Mouse (Mus musculus) left cerebral cortex, adult 9 months (tissue): ENCODE measurements around the gene 1500015O10Rik.

Source experiments
- DNase-seq, 2 experiments: peaks; one replicate each; pipeline ENCODE4 v3.0.0; 2022; ENCODE audit warnings: low spot score in 2 of 2

Gene 1500015O10Rik

GRCm38 (mm10) chr1:43774126-43774525 lies 43.7 kb downstream of the 1500015O10Rik start:
- no peak for DNase-seq

GRCm38 (mm10) chr1:43776106-43776505 lies 45.7 kb downstream of the 1500015O10Rik start:
- no peak for DNase-seq

GRCm38 (mm10) chr1:43781195-43781594 lies 50.8 kb downstream of the 1500015O10Rik start:
- no peak for DNase-seq

GRCm38 (mm10) chr1:43781672-43782071 lies 51.3 kb downstream of the 1500015O10Rik start:
- no peak for DNase-seq

- DNase-seq = peak in 1 of 2 experiments; percentile 44
These were observed 52.3 kb downstream of the 1500015O10Rik start for GRCm38 (mm10) chr1:43782680-43783079.

GRCm38 (mm10) chr1:43783186-43783585 lies 52.8 kb downstream of the 1500015O10Rik start:
- no peak for DNase-seq

- DNase-seq = no peak
These were observed 54.9 kb downstream of the 1500015O10Rik start for GRCm38 (mm10) chr1:43785316-43785715.

GRCm38 (mm10) chr1:43786711-43787110 lies 56.3 kb downstream of the 1500015O10Rik start:
- no peak for DNase-seq

GRCm38 (mm10) chr1:43789765-43790164 lies 59.4 kb downstream of the 1500015O10Rik start:
- no peak for DNase-seq
